Mouse (Mus musculus) cerebellum, adult (tissue): ENCODE data around the gene Olfr1279.
"Not testable (repeated sequence)": the region's sequence is repeated elsewhere in the genome, so short reads cannot be mapped to it uniquely, and the experiment has no call there.

Source experiments
- ATAC-seq: cut with Nextera tagmentation; 2 replicates; pipeline ENCODE4 v1.9.2; 2017; ENCODE audit warnings: mild to moderate bottlenecking, moderate library complexity, mixed read lengths; ENCODE audit not compliant: insufficient number of reproducible peaks, low FRiP score, low TSS enrichment

The Olfr1279 gene

DNA sequence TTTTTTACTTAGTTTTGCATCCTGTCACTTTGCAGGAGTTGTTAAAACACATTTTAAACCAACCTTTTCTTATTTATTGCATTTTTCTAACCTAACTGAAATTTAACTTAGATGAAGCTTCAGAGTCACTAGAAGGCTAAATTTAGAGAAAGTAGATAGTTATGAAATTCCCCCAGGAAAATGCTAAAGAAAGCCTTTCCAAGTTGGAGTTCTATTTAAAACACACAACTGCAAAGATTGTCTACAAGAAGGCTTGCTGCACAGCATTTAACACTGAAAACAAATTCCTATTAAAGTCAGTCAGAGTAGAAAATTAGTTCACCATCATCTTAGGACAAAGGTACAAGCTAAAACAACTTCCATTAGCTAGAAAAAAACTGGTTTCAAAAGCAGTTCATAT is at the start of gene Olfr1279:
Olfr1279 (plus strand) TSS at position 262 of the 400 bp plus-strand sequence.
- ATAC-seq: no peak

DNA sequence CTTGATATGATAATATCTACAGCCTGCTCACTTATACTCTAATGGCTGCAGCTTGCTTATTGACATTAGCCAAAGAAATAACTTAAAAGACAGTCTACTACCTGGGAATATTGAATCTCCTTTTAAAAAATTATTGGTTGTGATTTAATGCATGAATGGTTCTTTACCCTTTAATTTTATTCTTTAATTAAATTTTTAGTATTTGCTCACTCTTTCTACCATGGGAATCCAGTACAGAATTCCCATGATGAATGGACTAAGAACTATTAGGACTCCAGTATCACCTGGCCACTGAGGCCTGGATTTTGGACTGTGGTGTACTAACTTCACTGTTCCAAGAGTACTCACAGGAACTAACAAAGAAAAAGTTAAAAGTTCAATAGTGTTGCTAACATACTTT is 46.2 kb upstream of the Olfr1279 start, which contains the start of gene Olfr1276:
Olfr1276 (plus strand) TSS at position 301 of the 400 bp plus-strand sequence.
- ATAC-seq: no peak

DNA sequence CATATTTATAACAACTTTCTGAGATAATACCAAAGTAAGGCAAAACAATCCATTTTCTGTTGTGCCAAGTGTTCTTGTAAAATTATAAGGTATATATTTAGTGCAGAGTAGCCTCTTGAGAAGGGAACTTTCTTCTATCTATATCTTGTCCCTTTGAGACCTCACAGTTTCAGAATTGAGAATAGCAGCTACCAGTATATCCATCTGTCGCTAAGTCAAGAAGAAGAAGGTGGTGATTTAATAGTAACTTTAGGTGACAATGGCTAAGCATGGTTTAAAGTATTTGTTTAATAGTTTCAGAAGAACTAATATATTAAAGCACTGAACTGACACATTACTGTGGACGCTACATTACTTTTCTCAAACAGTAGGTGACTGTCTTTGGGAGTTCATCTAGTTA is 26.4 kb upstream of the Olfr1279 start, which contains the start of gene Olfr1277:
Olfr1277 (minus strand) TSS at position 101 of the 400 bp plus-strand sequence.
- no peak for ATAC-seq

DNA sequence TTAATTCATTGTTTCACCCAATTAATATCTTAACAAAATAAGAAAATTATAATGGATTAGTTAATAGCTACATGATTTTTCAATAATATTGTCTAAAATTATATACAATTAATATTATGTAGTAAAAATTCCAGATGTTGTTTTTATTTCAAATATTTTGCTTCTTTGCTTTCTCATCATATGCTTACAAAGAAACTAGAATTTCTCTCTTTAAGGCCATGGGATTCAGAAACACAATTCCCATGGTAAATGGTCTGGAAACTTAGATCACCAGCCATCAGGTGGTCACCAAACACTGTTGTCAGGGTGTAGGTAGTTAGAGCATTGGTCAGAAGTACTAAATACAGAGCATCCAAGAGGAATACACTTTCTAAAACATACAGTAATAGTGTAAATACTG is 10.6 kb upstream of the Olfr1279 start, which contains the start of gene Olfr1278:
Olfr1278 (plus strand) TSS at position 301 of the 400 bp plus-strand sequence.
- no peak for ATAC-seq

DNA sequence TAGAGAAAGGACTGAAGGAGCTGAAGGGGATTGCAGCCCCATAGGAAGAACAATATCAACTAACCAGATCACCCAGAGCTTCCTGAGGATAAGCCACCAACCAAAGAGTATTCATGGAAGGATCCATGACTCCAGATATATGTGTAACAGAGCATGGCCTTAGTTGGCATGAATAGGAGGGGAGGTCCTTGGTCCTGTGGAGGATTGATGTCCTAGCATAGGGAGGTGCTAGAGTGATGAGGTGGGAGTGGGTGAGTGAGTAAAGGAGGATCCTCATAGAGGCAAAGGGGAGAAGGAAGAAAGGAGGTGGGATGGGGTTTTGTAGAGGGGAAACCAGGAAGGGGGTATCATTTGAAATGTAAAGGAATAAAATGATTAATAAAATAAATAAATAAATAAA is 1.9 kb upstream of the Olfr1279 start:
- ATAC-seq: no peak

DNA sequence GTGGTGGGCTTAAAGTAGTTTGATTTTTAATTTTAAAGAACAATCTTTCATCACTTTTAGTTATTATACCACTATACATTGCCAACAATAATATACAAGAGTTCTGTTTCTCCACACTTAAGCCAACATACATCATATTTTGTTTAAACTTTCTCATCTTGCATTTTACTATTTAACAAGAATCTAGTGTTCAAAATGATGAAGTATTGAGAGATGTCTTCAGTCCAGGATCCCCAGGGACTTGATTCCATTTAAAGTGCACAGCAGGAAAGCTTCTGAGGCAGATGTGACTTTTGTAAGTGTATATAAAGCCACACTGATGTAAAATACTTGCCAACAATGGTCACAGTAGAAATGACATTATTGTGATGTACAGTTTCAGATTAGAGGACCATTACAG is 13.3 kb downstream of the Olfr1279 start, which contains the start of gene Olfr1280:
Olfr1280 (plus strand) TSS at position 301 of the 400 bp plus-strand sequence.
- ATAC-seq: no peak

DNA sequence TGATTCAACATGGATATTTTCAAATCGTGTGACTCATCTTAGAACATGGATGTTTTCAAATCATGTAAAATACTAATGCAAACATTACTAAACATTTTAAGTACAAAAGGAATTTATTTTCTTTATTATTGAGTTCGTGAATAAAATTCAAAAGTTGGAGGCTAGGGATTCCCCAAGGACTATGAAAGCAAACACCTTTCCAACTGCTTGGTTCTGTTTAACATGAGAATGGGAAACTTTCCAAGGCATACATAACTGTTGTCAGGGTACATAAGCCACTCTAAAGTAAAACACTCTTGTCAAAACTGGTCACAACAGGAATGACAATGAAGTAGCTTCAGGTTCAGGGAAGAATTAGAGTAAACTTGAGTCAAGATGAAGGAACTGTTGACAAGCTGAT is 25.8 kb downstream of the Olfr1279 start, which contains the start of gene Olfr1281:
Olfr1281 (plus strand) TSS at position 301 of the 400 bp plus-strand sequence.
- ATAC-seq: no peak

DNA sequence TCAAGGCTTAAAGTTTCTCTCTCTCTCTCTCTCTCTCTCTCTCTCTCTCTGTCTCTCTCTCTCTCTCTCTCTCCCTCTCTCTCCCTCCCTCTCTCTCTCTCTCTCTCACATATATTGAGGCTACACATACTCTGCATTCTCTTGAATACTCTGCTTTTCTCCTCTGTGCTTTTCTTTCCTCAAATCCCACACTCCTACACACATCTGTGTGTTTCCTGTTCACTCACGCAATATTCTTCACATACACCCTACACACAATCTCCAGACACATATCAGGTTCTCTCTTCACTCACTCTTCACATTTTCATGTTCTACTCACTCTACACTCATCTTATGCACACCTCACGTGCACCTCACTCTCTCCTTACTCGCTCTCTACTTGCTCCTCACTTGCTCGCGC is 33.3 kb downstream of the Olfr1279 start:
- not testable (repeated sequence) for ATAC-seq

DNA sequence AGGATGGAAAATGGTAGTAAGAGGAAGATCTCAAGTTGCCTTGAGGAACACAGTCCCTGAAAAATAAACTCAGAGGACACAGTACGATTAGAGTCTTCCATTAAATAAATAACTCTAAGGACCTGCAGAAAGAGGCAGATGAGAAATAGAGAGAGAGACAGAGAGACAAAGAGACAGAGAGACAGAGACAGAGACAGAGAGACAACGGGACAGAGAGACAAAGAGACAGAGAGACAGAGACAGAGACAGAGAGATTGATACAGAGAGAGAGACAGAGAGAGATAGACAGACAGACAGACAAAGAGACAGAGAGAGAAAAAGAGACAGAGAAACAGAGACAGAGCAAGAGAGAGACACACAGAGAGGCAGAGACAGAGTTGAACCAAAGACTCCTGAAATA is 35.5 kb downstream of the Olfr1279 start, which contains the start of gene Olfr1282:
Olfr1282 (minus strand) TSS at position 101 of the 400 bp plus-strand sequence.
- no peak for ATAC-seq
